Mouse (Mus musculus) olfactory bulb, adult 2 months (tissue): Measurements from ENCODE around the gene Vps8.

Experiments used
- CTCF ChIP-seq: fragments of 200-500 bp; IDR thresholded peaks from 2 replicates; pipeline ENCODE4 v1.5.1; 2012; ENCODE audit warnings: low read depth, mild to moderate bottlenecking, low read length, moderate library complexity; ENCODE audit not compliant: insufficient read depth
- POLR2A ChIP-seq: fragments of 200-500 bp; IDR thresholded peaks from 2 replicates; pipeline ENCODE4 v1.6.1; 2012; ENCODE audit warnings: mild to moderate bottlenecking, low read depth, low read length, moderate library complexity; ENCODE audit not compliant: insufficient read depth

- TF ChIP-seq CTCF, result no peak
- no peak for TF ChIP-seq POLR2A
These were observed 166.2 kb downstream of the Vps8 start for GRCm38 (mm10) chr16:21589110-21589509.
